Mouse (Mus musculus) right cerebral cortex, adult 18-20 months (tissue): ENCODE results near the gene Ndst2.

Experiments used
- DNase-seq: peaks from one replicate; pipeline ENCODE4 v3.0.0; 2022; ENCODE audit warnings: mixed read lengths

The Ndst2 gene

GRCm38 (mm10) chr14:20695761-20696520 lies 38.4 kb downstream of the Ndst2 start:
- DNase-seq = no peak

- peak; percentile 87 for DNase-seq
Measured at GRCm38 (mm10) chr14:20694884-20695760, 39.2 kb downstream of the Ndst2 start, which contains the start of gene Fut11. Gene Fut11, plus strand, starts transcription at chr14:20694968.

GRCm38 (mm10) chr14:20694185-20694883 lies 40.0 kb downstream of the Ndst2 start:
- no peak for DNase-seq

GRCm38 (mm10) chr14:20693589-20694101 lies 40.7 kb downstream of the Ndst2 start:
- DNase-seq = no peak

DNA sequence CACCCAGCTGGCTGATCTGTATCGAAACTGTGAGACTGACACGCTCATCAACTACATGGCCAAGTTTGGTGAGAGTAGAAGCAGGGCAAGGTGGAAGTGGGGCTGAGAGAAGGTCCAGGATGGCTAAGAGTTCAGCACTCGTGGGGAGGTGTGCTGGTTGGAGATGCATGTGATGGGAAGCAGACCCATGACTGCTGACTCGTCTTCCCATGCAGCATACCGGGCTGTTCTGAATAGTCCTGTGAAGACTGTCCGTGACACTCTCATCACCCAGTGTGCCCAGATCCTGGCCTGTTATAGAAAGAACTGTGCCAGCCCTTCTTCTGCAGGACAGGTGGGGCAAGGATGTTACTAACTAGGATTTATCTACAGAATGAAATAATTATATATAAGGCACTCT lies 42.6 kb downstream of the Ndst2 start:
- DNase-seq = no peak

DNA sequence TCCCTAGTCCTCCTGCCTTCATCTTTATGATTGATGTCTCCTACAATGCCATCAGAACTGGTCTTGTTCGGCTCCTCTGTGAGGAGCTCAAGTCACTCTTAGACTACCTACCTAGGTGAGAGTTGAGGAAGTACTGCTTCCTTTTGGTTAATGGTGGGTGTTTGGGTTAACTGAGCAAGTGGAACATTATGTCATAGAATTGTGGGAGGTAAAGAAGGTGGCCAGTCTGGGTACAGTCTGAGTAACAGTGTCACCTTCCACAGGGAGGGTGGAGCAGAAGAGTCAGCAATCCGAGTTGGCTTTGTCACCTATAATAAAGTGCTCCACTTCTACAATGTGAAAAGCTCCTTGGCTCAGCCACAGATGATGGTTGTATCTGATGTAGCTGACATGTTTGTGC lies 45.4 kb downstream of the Ndst2 start:
- DNase-seq = no peak

DNA sequence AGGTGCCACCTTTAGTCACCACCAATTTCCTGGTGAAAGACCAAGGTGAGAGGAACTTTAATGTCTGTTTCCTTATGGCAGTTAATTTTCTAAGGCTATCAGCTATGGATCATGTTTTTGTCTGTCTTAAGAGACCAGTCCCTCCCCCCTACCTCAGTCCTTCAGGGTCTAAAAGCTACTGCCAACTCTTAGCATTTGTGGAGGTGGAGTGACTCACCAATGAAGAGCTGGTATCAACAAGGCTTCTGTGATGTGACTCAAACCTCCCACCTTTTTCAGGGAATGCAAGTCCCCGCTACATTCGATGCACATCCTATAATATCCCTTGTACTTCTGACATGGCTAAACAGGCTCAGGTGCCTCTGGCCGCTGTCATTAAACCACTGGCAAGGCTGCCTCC lies 47.8 kb downstream of the Ndst2 start:
- DNase-seq = peak; percentile 65

DNA sequence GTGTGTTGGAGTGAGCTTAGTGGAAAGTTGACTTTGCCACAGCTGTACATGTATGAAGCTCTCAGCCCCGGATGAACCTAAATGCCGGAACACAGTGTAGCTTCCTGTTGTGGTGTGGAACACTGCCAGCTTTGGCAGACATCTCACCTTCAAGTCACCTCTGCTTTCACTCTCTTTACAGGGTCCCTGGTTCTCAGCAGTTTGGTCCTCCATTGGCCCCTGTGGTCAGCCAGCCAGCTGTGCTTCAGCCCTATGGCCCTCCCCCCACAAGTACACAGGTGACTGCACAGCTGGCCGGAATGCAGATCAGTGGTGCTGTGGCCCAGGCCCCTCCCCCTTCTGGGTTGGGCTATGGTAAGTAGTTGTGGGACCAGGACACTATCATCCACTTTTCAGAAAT lies 51.9 kb downstream of the Ndst2 start:
- no peak for DNase-seq

DNA sequence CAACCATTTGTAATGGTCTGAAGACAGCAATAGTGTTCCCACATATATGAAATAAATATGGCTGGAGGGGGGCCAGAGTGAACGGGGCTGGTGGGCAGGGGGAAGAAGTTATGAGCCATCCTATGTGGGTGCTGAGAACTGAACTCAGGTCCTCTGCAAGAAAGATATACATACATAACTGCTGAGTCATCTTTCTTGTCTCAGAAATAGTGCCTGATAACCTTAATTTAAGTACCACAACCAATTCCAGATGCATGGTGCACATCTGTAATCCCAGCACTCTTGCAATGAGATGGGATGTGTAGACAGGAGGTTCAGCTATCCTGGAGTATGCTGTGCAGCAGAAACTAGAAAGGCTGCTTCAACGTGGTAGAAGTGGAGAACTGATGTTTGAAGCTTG lies 52.6 kb downstream of the Ndst2 start:
- DNase-seq = no peak

DNA sequence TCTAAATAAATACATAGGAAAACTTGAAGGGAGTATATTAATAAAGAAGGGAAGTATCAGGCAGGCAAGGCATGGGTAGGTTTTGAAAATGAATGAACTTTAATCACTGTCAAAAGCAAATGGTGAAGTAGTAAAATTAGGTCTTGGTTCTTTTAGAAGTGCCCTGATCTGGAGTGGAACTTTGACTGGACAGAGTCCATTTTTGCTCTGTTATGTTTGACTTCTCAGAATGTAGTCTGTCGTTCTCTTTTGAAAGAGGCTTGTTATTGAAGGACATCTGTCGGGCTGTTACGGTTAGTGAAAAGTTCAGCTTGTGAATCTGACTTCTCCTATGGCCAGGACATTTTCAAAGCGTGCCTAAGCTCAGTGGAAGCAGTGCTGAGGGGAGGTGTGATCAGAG lies 56.5 kb downstream of the Ndst2 start:
- DNase-seq = no peak

DNA sequence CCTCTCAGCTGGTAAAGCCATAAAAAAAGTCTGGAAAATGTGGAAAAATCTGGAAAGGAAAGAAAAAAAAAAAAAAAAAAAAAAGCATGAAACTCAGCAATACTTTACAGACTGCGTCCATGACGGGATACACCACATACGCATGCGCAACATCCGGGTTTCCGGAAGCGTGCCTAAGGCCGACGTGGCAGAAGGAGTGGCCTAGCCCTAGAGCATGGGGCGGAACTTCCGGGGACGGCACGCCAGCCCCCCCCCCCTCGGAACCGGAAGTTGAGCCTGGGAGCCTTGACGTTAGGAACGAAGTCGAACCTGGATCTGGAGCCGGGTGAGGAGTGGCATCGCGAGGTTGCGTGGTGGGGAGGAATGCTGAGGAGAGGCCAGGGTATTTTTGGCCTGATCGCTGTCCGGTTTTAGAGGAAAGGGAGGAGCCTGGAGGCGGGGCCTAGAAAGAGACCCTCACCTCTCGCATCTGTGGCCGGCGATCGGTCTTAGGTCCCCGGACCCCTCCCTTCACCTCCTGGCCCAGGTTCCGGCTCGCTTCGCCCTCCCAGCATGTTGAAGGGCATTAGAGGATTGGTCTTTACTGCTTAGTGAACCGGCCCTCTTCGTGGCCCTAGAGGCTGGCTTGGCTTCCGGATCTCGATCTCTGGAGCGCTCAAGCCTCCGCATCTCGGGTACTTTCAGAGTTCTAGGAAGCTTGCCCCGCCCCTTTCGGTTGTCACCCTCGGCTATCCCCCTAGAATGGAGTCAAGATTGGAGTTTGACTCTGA lies 60.1 kb downstream of the Ndst2 start, which contains the start of gene Sec24c:
Gene Sec24c, plus strand, starts transcription at position 245 of the 770 bp plus-strand sequence.
- peak; percentile 97 for DNase-seq

DNA sequence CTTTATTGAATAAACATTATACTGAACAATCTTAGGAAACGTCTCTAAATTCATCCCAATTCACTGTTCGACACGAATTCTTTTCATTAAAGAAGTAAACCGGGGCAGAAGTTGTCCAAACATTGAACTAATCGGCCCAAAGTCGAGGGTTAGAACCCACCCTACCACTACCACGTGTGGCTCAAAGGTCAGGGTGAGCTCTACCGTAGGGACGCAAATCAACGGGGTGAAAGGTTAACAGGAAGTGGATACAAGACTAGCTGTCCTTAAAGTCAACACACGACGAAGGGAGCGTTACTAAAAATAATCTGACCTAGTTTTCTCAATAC lies 60.7 kb downstream of the Ndst2 start:
- DNase-seq = peak; percentile 70
